Mouse (Mus musculus): Measurements from ENCODE around the gene Cmss1.
A peak's percentile ranks its signal among the peaks of the same experiment; 100 is the strongest.

Cmss1 gene

DNA sequence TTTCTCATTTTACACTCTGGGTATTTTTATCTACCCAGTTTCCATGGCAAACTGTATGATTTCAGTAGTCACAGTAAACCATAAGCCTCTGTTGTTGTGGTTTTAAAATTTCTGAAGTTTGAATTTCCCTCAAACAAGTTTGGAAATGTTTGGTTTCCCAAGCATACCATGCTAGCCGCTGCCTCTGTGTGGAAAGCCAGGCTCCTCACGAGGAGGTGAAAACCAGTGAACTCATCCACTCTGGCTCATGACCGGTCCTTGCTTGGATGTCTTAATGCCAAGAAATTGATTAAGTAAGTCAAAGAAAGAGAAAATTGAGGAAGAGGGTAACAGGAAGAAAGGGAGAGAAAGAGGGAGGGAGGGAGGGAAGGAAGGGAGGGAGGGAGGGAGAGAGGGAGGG is 48.4 kb downstream of the Cmss1 start:
- no peak for DNase-seq (ENCODE audit: low spot score)

DNA sequence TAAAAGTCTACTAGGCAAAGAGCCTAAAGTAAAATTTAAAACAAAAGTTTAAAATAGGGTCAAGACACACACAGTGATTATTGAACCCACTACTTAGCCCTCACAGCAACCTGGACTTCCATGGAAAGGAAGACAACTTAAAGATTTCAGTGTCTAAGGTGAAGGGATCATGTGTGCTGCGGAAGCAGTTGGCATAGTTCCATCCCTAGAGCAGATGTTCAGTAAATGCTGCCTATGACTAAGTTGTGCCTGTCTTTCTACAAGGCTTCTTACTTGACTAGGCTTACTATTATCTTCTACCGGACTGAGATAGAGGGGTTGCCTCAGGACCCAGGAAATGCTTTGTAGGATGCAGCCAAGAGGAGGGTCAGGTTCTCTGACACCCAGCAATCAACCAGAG is 50.4 kb downstream of the Cmss1 start:
- DNase-seq (ENCODE audit: low spot score): no peak

DNA sequence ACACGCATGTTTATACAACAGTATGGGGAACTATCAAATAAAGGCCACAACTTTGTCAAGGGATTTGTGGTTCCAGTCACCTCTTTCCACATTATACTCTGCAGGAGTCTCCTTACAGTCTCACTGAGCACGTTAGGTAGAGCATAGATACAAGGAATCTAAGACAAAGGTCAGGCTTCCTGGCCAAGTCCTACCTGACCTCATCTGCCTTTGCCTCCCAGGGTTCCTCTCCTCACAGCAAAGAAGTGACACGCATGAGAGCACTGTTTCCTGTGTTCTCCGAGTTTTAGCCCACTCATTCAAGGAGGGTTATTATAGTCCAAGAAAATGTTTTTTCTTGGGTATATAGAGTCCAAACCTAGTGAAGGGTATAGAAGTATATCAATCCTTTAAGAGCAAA is 51.0 kb downstream of the Cmss1 start:
- DNase-seq (ENCODE audit: low spot score): no peak

DNA sequence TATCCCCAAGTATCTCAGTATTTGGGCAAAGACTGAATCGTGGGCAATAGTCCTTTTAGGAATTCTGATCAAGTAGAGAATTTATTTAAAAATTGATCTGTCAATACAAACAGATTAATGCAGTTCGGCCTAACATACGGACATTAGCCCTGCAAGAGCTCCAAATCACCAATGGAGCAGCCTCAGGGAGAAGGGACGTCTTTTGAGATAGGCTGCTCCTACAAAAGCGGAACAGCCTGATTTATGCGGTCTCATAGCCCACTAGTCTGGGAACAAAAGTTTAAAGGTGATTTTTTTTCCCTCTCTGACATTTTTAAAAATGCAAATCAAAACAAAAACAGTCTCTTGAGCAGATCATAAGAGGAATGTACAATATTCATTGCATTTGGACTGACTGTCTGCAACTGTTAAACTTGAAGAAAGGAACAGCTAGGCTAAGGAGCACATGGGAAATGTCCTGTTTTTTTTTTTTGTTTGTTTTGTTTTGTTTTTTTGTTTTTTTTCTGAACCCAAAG is 51.7 kb downstream of the Cmss1 start:
- no peak for DNase-seq (ENCODE audit: low spot score)

DNA sequence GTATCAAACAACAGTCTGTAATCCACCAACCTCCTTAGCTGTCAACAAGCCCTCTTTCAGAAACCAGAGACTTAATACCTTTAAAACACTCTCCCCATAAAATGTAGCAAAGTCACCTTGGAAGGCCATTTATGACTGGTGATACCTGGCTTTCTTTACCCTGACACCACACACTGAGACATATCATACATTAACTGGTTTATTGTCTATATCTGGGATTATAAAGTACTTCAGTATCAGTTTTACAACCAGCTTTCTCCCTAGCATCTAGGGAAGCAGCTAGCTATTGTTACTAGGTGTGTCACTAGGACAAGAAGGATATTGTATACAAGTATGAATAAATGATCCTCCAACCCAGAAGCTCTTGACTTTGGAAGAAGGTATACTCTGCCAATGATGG is 53.4 kb downstream of the Cmss1 start:
- no peak for DNase-seq (ENCODE audit: low spot score)

DNA sequence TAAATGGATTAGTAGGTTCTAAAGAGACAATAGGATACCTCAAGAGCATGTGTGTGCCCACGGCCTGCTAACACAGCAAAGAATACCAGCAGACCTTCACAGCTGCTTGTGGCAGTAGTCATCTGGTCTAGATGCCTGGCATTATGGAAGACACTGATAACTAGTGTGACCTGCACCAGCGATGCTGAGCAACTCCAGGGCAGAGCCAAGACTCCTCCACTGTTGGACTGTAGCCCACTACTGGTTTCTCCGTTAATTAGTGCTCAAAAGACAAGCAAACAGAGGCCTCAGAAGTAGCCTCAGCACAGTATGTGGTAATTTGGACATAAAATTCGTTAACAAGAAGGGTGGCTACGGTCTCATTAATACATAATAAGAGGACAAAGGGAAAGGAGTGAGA is 54.0 kb downstream of the Cmss1 start:
- DNase-seq (ENCODE audit: low spot score): no peak

DNA sequence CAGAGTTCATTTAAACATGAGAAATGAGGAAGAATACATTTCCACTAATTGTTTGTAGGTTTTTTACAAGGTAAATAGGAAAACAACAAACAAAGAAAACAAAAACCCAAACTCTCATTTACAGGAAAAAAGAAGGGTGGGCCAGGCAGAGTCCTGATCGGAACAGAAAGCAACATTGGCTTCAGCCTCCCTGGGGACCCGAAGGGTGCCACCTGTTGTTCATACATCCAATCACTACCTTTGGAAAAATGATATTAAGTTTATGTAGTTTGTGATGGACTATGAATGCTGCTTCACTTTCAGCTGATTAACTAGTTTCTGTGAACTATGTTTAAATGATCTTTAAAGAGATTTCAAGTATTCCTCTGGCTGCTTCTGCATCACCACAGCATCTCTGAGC is 55.0 kb downstream of the Cmss1 start:
- no peak for DNase-seq (ENCODE audit: low spot score)

DNA sequence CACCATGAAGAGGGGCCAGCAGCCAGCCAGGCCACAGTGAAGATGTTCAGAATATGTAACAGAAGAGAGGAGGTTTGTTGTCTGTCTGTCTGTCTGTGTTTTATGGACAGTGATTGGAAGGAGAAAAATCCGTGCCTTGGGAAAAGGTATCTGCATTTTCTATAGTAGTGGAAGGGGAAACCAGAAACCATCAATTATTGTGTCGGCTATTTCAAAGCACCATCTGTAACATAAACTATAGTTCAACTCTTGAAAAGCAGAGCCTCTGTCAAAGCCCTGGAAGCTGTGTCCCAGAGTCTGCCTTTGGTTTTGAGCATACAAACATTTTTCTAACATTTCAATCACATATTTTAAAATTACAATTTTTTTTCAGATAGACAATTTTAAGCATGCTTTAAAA is 55.8 kb downstream of the Cmss1 start:
- peak; percentile 37 for DNase-seq (ENCODE audit: low spot score)

DNA sequence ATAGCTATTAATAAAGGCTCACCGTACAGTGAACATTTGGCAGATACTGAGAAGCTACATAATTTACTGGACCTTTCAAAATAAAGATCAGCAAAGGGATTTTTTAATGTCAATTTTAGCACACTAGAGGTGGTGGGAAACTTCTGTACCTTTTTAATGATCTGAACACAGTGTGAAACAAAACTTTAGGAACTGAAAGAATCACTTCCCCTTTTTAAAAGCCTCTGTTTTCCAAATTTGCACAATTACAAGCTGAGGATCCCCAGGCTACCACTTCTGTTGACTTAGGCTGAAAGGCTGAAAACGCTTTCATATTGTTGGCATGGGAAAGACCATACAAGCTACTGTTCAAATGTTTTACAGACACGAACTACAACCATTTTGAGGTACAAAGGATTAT is 56.6 kb downstream of the Cmss1 start:
- no peak for DNase-seq (ENCODE audit: low spot score)

DNA sequence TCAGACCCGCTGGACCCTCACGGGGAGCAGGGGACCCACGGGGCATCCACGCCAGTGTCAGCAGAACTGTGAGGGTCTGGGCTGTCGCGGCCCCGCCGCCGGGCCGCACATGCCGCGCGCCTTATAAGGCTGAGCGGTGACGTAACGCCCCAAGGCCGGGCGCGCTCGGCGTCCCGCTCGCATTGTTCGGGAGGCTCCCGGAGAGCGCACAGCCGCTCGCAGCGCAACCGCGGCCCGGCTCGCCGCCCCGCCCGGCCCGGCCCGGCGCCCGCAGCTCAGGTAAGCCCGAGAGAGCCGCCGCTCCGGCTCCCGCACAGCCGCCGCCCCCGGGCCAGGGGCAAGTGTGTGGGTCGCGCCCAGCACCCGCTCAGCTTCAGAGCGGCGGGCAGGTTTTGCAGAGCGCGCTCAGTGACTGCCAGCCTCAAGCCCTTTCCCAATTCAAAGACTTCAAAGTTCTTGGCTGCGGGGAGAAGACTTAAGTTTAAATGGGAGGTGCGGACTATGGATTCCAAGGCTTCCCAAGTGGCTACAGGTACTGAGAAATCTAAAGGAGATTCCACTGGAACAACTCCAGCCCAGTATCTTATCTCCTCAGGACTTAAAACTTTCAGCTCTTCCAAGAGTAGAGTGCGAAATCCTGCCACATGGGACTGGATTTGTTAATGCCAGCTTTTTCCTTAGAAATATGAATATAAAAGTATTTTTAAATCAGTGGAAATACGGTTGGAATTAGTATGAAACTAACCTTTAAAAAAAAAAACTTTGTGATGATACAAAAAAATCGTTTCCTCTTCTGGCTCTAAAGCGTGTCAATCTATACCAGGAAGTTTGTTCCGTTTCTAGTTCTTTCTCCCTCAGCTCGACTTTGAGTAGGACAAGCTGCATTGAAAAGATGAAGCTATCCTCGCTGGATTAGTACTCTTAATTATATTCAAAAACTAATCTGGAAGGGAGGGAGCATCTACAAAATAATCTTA is 57.3 kb downstream of the Cmss1 start:
- peak; percentile 89 for DNase-seq (ENCODE audit: low spot score)

DNA sequence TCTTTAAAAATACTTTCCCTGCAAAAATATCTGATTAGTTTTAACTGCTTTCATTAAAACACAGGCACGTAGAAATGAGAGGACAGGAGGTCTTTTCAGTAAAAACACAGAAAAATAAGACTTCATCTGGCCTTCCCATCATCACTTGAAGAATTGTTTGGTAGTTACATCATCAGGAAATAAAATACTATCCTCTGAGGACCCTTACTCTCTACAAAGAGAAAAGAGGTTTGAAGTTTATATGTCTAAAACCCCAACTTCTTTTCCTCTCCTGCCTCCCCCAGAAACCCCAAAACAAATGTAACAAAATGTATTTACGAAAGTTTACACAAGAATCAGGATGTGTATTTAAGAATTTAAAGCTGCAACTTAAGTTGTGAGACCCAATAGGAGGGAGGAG is 58.1 kb downstream of the Cmss1 start:
- no peak for DNase-seq (ENCODE audit: low spot score)

DNA sequence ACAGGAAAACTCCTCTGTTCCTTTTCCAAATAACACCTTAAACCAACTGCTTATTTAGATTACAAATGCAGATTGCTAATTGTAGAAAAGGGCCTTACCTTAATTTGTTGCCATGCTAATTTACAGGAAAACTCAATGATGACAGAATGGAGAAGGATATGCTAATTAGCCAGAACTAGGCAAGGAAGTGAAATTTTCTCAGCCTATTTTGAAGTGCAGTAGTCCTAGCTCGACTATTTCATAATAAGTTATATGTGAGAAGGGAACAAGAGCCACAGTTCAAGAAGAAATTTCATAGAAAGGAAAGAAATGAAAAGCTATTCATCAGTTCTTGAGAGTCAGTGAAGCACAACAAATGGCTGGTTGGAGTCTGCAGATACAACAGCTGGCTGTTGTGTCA is 60.3 kb downstream of the Cmss1 start:
- no peak for DNase-seq (ENCODE audit: low spot score)

DNA sequence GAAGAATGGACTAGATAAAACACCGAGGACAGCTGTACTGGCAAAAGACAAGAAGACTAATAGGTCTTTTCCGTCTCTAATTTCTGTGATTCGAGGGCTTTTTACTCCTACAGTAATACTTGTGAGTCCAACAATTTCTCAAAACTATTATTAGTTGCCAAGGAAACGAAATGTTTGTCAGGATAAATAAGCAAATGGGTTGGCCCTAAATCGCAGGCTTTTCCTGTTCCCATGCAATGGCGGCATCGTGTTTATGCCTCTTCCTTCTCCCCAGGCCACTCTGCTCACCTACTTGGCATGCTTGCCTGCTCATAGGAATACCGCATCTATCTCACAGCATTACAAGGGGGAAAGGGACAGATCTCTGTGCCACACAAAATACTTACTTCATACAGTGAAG is 62.2 kb downstream of the Cmss1 start:
- no peak for DNase-seq (ENCODE audit: low spot score)

DNA sequence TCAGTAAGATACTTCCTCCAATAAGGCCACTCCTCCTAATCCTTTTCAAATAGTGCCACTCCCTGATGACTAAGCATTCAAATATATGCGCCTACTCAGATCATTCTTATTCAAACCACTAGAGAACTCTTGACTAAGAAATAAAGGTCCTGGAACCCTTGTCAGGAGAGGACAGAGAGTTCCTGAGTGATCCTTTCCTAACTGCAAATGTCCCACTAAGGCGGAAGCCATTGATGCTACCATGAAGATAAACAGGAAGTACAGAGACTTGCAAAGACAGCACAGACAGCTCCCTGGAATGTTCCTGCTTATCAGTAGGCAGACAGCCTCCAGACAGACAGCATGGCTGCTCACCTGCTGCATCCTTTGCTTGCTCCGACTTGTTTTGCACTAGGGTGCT is 63.4 kb downstream of the Cmss1 start:
- DNase-seq (ENCODE audit: low spot score): no peak

DNA sequence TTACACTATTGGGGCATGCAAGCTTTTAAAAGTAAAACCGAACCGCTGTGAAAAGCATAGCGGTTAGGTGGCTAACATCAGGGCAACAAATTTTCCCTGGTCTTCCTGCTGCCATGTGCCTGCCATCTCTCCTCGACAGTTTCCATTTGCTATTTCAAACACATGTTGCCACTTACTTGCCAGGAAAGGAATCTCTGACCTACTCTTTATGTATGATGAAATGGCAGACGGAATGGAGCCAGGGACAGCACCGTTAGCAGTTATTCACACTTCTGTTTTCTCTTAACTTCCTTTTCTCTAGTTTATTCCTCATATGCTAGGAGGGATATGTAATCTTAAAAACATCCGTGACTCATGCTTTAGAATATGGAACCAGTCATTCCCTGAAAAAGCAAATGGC is 70.2 kb downstream of the Cmss1 start:
- no peak for DNase-seq (ENCODE audit: low spot score)

DNA sequence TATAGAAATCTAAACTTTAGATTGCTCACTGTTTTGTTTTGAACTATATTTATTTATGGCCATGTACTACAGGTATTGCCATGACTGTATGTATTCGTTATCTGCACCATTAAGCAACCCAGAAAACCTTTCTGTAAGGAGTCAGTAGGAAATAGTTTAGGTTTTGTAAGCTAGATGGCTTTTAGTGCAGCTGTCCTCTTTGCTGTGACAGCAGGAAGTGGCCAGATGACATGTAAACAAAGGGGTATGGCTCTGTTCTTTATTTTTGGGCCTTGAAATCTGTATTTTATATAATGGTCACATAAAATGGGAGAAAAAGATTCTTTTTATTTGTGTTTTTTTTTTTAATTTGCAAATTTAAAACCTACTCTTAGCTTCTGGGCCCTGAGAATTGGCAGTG is 71.9 kb downstream of the Cmss1 start:
- DNase-seq (ENCODE audit: low spot score): no peak

DNA sequence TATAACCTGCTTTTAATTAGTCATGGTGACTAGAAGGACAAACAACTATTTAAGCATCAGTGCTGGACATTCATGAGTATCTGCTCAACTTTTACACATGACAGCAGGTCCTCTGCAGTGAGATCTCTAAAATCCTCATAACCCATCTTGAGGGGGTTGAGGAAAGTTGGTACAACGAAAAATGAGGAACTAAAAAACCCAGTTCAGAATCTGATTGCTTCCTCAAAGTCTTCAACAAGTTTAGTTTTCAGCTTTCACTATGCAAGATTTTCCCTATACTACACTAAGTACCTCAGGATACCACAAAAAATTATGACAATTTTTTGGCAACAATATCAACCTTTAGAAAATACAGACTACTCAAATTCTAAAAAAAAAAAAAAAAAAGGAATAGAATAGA is 72.3 kb downstream of the Cmss1 start:
- no peak for DNase-seq (ENCODE audit: low spot score)

DNA sequence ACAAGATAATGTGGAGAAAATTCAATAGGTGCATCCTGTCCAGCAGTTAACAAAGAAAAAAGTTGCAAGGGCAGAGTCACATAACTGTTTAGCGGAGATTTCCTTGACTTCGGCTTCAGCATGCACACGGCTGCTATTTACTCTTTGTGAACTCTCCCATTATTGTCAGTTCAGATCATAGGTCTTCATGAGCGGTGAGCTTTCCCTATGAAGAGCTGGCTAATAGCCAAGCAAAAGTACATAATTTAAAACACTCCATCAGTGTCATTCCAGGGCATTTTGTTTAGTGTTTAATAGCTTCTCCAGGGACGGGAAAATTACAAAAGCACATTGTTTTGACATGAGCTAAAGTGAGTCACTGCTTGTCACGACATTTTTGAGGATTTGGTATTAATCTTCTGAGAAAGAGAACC is 74.6 kb downstream of the Cmss1 start:
- DNase-seq (ENCODE audit: low spot score): no peak

DNA sequence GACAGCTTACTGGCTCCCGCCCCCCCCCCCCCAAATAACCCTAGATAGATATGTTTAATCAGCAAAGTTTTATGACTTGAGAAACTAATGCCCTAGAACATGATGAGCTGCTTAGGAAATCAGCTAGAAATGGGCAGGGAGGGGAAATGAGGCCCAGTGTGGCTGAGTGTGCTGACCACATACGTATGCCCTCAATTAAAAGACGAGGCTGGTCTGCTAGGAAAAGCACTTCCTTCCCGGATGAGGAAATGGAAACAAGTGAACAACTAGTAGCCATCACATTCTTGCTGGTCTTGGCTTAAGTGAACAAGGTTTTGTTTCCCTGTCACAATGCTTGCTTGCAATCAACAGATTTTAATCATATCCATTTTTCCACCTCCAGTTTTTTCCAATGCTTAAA is 76.1 kb downstream of the Cmss1 start:
- DNase-seq (ENCODE audit: low spot score): no peak

DNA sequence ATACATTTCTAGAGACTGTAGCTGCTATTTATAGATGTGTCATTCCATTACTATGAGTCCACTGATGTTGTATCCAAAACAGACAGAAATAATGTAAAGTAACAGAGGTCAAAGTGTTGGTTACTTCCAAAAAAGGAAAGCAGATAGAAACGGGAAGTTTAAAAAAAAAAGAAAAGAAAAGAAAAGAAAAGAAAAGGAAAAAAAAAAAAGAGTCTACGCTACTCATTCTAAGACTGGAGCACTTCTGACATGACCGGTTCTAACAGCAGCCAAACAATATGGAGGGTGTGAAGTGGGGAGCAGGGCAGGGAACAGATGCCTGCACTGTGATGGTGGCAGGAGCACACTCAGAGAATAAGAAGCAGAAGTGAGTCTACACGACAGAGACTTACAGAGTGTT is 78.2 kb downstream of the Cmss1 start:
- DNase-seq (ENCODE audit: low spot score): no peak

DNA sequence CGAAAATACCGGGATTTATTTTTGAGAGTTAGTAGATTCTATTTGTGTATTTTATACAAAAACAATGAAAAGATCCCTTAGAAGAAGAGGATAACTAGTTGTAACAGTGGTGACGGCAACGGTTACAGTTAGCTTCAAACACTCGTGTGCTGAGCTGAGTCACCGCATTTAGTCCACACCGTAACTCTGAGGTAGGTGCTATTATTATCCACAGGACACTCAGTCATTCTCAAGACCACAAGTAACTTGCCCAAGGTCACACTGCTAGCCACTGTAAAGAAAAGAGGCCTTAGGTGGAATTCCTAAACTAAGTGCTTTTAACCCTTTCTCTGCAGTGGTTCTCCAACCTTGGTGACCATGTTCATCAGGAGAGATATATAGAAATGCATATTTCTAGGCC is 79.8 kb downstream of the Cmss1 start:
- DNase-seq (ENCODE audit: low spot score): no peak

DNA sequence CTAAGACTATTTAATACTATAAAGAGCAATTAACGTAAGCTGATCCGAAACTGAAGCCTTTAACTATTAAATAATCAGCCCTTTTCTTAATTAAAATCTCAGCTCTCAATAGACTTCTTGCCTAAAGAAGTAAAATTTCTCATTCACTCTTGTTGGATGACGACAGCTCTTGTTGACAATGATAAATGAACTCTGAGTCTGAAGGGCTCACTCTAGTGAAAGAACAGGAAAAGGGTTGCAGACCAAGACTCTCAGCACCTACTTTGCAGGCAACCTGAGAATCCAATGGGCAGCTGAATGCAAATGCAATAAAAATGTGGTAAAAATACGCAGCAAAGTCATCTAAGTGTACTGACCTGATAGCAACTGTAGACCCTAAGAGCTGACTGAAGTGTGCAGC is 81.2 kb downstream of the Cmss1 start:
- DNase-seq (ENCODE audit: low spot score): no peak

DNA sequence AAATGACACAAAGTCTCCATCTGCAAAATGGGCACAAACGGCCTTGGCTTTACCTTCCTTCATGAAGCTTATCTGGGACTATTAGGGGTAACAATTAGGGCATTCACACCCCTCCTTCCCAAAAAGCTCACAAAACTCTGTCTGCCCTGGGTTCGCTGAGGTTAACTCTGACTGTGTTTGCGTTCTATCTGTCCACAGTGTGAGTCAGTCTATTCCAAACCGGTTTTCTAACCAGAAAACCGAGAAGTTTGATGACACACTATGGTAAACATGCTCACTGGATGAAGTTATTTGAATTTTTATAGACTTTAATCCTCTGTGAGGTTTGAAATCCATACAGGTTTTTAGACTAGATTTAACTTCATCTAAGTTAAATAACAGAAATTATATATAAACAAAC is 81.6 kb downstream of the Cmss1 start:
- no peak for DNase-seq (ENCODE audit: low spot score)

DNA sequence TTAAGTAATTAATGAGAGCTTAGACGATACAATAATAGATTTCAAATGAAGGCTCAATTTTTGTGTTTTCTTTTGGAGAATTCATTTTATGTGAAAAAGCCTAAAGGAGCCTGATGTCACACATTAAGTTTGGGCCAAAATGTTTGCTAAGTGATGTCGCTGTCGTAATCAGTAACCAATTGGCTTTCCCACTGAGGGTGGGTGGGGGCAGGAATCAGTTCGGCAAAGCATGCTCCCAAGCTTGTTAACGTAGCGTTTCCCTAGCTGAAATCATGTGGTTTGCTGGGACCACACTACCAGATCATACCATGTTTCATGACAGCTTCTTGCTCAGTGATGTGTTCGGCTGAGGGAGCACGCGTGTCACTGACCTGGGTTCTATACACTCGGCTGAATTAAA is 91.0 kb downstream of the Cmss1 start:
- DNase-seq (ENCODE audit: low spot score): no peak

Measured in embryo, embryonic 10 days (tissue).